14 mouse cellular contexts compared by ENCODE assay signal in the genomic region with DNA sequence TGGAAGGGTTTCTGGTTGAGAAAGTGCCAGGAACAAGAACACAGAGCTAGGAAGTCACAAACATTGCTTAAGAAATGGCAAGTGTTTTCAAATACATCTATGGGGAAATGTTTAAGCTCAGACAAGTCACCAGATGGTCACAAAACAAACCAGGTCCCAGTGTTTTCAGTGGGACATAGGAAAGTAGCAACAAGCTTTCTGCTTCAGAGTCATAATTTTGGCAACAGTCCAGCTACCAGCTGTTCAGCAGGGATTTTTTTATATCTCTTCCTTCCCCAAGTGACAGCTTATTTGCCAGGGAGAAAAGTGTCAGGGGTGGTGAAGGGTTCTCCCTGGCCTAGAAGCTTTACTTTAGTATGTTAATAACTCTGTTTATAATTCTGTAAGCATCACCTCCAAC. TPM values are rescaled to one million over a fixed set of nuclear protein-coding genes. Genes with fewer than 3 reads are reported as not detected.
DNase-seq lines count a peak whose midpoint lies in the region; ATAC-seq and TF ChIP-seq lines count a peak whose summit lies in the region.
"Had no signal": no experiment of that assay in that cellular context is flagged by ENCODE, and none has a peak within 500 bp of the region (broad histone marks: within the 10 kb centered on the region; RNA-seq: fewer than 3 reads in every experiment).

No protein-coding gene starts in this region.

- H3K9ac ChIP-seq in forebrain, embryonic 16.5 days (replicated peaks; ENCODE audit: low read depth, low read length) = no peak overlapping the region
- H3K9ac ChIP-seq in forebrain, embryonic 15.5 days (replicated peaks) = no peak overlapping the region
- no peak overlapping the region for H3K9ac ChIP-seq in kidney, postnatal 0 days (ENCODE audit: low read depth, low read length)
- H3K9ac ChIP-seq in kidney, embryonic 14.5 days (ENCODE audit: low read depth, low read length) = no peak overlapping the region
- H3K9ac ChIP-seq: liver, embryonic 13.5 days; midbrain, embryonic 13.5 days had no signal

- no peaks in the 10 kb centered on the region for H3K27me3 ChIP-seq in forebrain, embryonic 16.5 days (replicated peaks; ENCODE audit: control insufficient read depth, insufficient read depth, low read length)
- no peaks in the 10 kb centered on the region for H3K27me3 ChIP-seq in forebrain, embryonic 15.5 days
- no peaks in the 10 kb centered on the region for H3K27me3 ChIP-seq in kidney, postnatal 0 days (ENCODE audit: insufficient read depth, low read length)
- no peaks in the 10 kb centered on the region for H3K27me3 ChIP-seq in kidney, embryonic 14.5 days (ENCODE audit: control insufficient read depth, insufficient read depth, low read length)
- H3K27me3 ChIP-seq: liver, embryonic 13.5 days; midbrain, embryonic 13.5 days had no signal

- H3K36me3 ChIP-seq in forebrain, embryonic 16.5 days (ENCODE audit: control insufficient read depth, insufficient read depth) = no peaks in the 10 kb centered on the region
- no peaks in the 10 kb centered on the region for H3K36me3 ChIP-seq in forebrain, embryonic 15.5 days
- no peaks in the 10 kb centered on the region for H3K36me3 ChIP-seq in kidney, postnatal 0 days (ENCODE audit: insufficient read depth, low read length)
- H3K36me3 ChIP-seq in kidney, embryonic 14.5 days (ENCODE audit: control insufficient read depth, insufficient read depth, low read length) = no peaks in the 10 kb centered on the region
- H3K36me3 ChIP-seq: liver, embryonic 13.5 days; midbrain, embryonic 13.5 days had no signal

- peak; percentile 27 for DNase-seq in kidney, postnatal 0 days (ENCODE audit: low spot score)
- DNase-seq in NIH3T3 (ENCODE audit: low read depth) = peak; percentile 12
- peak; percentile 14 for DNase-seq in left cerebral cortex, postnatal 4 days
- DNase-seq in adrenal gland, postnatal 10 days = no peak
- DNase-seq in c-Kit-positive CD71-positive TER-119-positive erythroid progenitor cells, embryonic 14.5 days (ENCODE audit: low spot score) = no peak
- DNase-seq: B cell, adult 2 months; cerebellum, adult 9-11 months; liver, embryonic 13.5 days had no signal

- ATAC-seq in forebrain, embryonic 16.5 days = 0 out of 2 replicates have a peak, but pooled peaks have one; percentile 18
- no peak for ATAC-seq in forebrain, embryonic 15.5 days (replicated peaks)
- ATAC-seq in kidney, postnatal 0 days (replicated peaks; ENCODE audit: low FRiP score, low read depth) = no peak
- ATAC-seq in kidney, embryonic 14.5 days (ENCODE audit: low FRiP score, low TSS enrichment) = no peak
- ATAC-seq: midbrain, embryonic 13.5 days had no signal

- H3K4me3 ChIP-seq in forebrain, embryonic 16.5 days (replicated peaks; ENCODE audit: low read length) = no peak overlapping the region
- no peak overlapping the region for H3K4me3 ChIP-seq in forebrain, embryonic 15.5 days
- no peak overlapping the region for H3K4me3 ChIP-seq in kidney, postnatal 0 days (replicated peaks; ENCODE audit: low read depth, low read length)
- H3K4me3 ChIP-seq in kidney, embryonic 14.5 days (ENCODE audit: low read length) = no peak overlapping the region
- H3K4me3 ChIP-seq: liver, embryonic 13.5 days; midbrain, embryonic 13.5 days had no signal

- TF ChIP-seq CTCF in kidney, postnatal 0 days (IDR thresholded peaks at IDR 0.05; ENCODE audit: low read depth) = no peak

- no peaks in the 10 kb centered on the region for H3K9me3 ChIP-seq in forebrain, embryonic 16.5 days (ENCODE audit: control insufficient read depth, low read length)
- no peaks in the 10 kb centered on the region for H3K9me3 ChIP-seq in forebrain, embryonic 15.5 days
- no peaks in the 10 kb centered on the region for H3K9me3 ChIP-seq in kidney, postnatal 0 days (replicated peaks; ENCODE audit: low read length)
- H3K9me3 ChIP-seq in kidney, embryonic 14.5 days (ENCODE audit: control insufficient read depth, low read length) = no peaks in the 10 kb centered on the region
- H3K9me3 ChIP-seq: liver, embryonic 13.5 days; midbrain, embryonic 13.5 days had no signal

- H3K4me1 ChIP-seq in forebrain, embryonic 16.5 days (replicated peaks; ENCODE audit: control insufficient read depth, insufficient read depth, low read length) = no peaks in the 10 kb centered on the region
- no peaks in the 10 kb centered on the region for H3K4me1 ChIP-seq in forebrain, embryonic 15.5 days
- H3K4me1 ChIP-seq in kidney, postnatal 0 days (replicated peaks; ENCODE audit: insufficient read depth, low read length) = no peaks in the 10 kb centered on the region
- H3K4me1 ChIP-seq in kidney, embryonic 14.5 days (ENCODE audit: control insufficient read depth, insufficient read depth, low read length) = no peaks in the 10 kb centered on the region
- H3K4me1 ChIP-seq: liver, embryonic 13.5 days; midbrain, embryonic 13.5 days had no signal

- H3K27ac ChIP-seq in forebrain, embryonic 16.5 days (ENCODE audit: low read length) = no peak overlapping the region
- no peak overlapping the region for H3K27ac ChIP-seq in forebrain, embryonic 15.5 days (replicated peaks)
- no peak overlapping the region for H3K27ac ChIP-seq in kidney, postnatal 0 days
- no peak overlapping the region for H3K27ac ChIP-seq in kidney, embryonic 14.5 days (ENCODE audit: low read depth, low read length)
- H3K27ac ChIP-seq: liver, embryonic 13.5 days; midbrain, embryonic 13.5 days had no signal

- no peak overlapping the region for H3K4me2 ChIP-seq in forebrain, embryonic 16.5 days (ENCODE audit: low read length)
- H3K4me2 ChIP-seq in forebrain, embryonic 15.5 days (replicated peaks) = no peak overlapping the region
- H3K4me2 ChIP-seq in kidney, postnatal 0 days (ENCODE audit: low read length) = no peak overlapping the region
- H3K4me2 ChIP-seq in kidney, embryonic 14.5 days (replicated peaks; ENCODE audit: low read depth, low read length) = no peak overlapping the region
- H3K4me2 ChIP-seq: liver, embryonic 13.5 days; midbrain, embryonic 13.5 days had no signal

- intact Hi-C loops in left cerebral cortex, postnatal 4 days (cut with DNase I) = no loop called here

RNA-seq across cellular contexts. Expression of a gene that starts 9.6 kb away (rescaled TPM):
- 0.20 TPM in 1 of 2 replicates, not detected in the other for polyA plus RNA-seq in forebrain, embryonic 16.5 days (2015; fragmentation: Nextera tagmentation; extraction: Ambion mirVana)
- polyA plus RNA-seq in forebrain, embryonic 15.5 days (2015; fragmentation: Nextera tagmentation; extraction: Ambion mirVana) = not detected in 2 replicates
- 0.58 and 0.82 TPM in 2 replicates for polyA plus RNA-seq in kidney, postnatal 0 days (2015; fragmentation: Nextera tagmentation; extraction: Ambion mirVana)
- 0.41 and 0.57 TPM in 2 replicates for polyA plus RNA-seq in kidney, embryonic 14.5 days (2014; fragmentation: Nextera tagmentation; extraction: Ambion mirVana)
- total RNA-seq in left cerebral cortex, postnatal 4 days (2021) = not detected
- not detected for total RNA-seq in adrenal gland, postnatal 10 days (2021)
- total RNA-seq: adrenal gland, postnatal 36 days; layer of hippocampus, adult 8-10 months had no signal

RNA-seq across cellular contexts. Expression of a gene that starts 44.6 kb away (rescaled TPM):
- polyA plus RNA-seq in forebrain, embryonic 16.5 days (2015; fragmentation: Nextera tagmentation; extraction: Ambion mirVana) = 66.2 and 93.0 TPM in 2 replicates
- 67.7 and 70.5 TPM in 2 replicates for polyA plus RNA-seq in forebrain, embryonic 15.5 days (2015; fragmentation: Nextera tagmentation; extraction: Ambion mirVana)
- polyA plus RNA-seq in kidney, postnatal 0 days (2015; fragmentation: Nextera tagmentation; extraction: Ambion mirVana) = 207 and 225 TPM in 2 replicates
- 129 and 140 TPM in 2 replicates for polyA plus RNA-seq in kidney, embryonic 14.5 days (2014; fragmentation: Nextera tagmentation; extraction: Ambion mirVana)
- 100 to 1,000 TPM; 163 to 191 TPM for total RNA-seq in left cerebral cortex, postnatal 4 days (2021)
- total RNA-seq in adrenal gland, postnatal 10 days (2021) = 1,000 to 10,000 TPM in 1 of 2 experiments, 100 to 1,000 TPM in 1; 700 to 1,333 TPM

Comparison
In these comparisons a context has a peak if more than half of its experiments do, and no peak if none do; other contexts are left out.
1. DNase-seq: peak in kidney, postnatal 0 days (single experiment), NIH3T3 (single experiment) and left cerebral cortex, postnatal 4 days (single experiment); none in adrenal gland, postnatal 10 days (single experiment) and c-Kit-positive CD71-positive TER-119-positive erythroid progenitor cells, embryonic 14.5 days (single experiment).